Mouse (Mus musculus): Measurements from ENCODE around the gene Ccp110.

Gene Ccp110

GRCm38 (mm10) chr7:118769655-118770054 is 57.3 kb downstream of the Ccp110 start:
- DNase-seq: no peak

- no peak for DNase-seq
Measured at GRCm38 (mm10) chr7:118773027-118773426, 60.7 kb downstream of the Ccp110 start.

GRCm38 (mm10) chr7:118775991-118776390 is 63.6 kb downstream of the Ccp110 start:
- DNase-seq: no peak

- no peak for DNase-seq
Measured at GRCm38 (mm10) chr7:118776491-118776890, 64.1 kb downstream of the Ccp110 start.

- peak; percentile 21 for DNase-seq
Measured at GRCm38 (mm10) chr7:118777598-118778394, 65.4 kb downstream of the Ccp110 start.

GRCm38 (mm10) chr7:118778561-118778960 is 66.2 kb downstream of the Ccp110 start:
- DNase-seq: no peak

- peak; percentile 74 for DNase-seq
Measured at GRCm38 (mm10) chr7:118783305-118784001, 71.1 kb downstream of the Ccp110 start.

GRCm38 (mm10) chr7:118786091-118786490 is 73.7 kb downstream of the Ccp110 start:
- no peak for DNase-seq

Measured in right cerebral cortex, adult 18-20 months (tissue).